In genomic region chr5:121948302-121949049, GRCm38 (mm10) we compare ENCODE assay signal across 8 mouse cellular contexts.
DNase-seq lines count a peak whose midpoint lies in the region; ATAC-seq and TF ChIP-seq lines count a peak whose summit lies in the region.

No protein-coding gene starts in this region.

- 3% methylated on average over 44 of the region's 44 CpGs for WGBS in lung, embryonic 14.5 days
- 4% methylated on average over 44 of the region's 44 CpGs for WGBS in heart, embryonic 13.5 days
- 2% methylated on average over 44 of the region's 44 CpGs for WGBS in kidney, postnatal 0 days
- WGBS in stomach, embryonic 15.5 days = 3% methylated on average over 44 of the region's 44 CpGs

- peak; percentile 93 for DNase-seq in lung, embryonic 14.5 days
- DNase-seq in lung, adult 18-20 months = no peak
- DNase-seq in embryo, embryonic 10.5 days (ENCODE audit: low spot score) = peak; percentile 85
- peak; percentile 81 for DNase-seq in kidney, postnatal 0 days (ENCODE audit: low spot score)
- DNase-seq in lung, postnatal 14 days = peak; percentile 49
- DNase-seq in urinary bladder, adult 2 months (ENCODE audit: low spot score) = no peak

- no peak; the same call in 1 of the 2 replicates for TF ChIP-seq CTCF in lung, embryonic 14.5 days (IDR thresholded peaks at IDR 0.05; ENCODE audit: low read depth)
- TF ChIP-seq CTCF in kidney, postnatal 0 days (IDR thresholded peaks at IDR 0.05; ENCODE audit: low read depth) = peak; percentile 13; the same call in 1 of the 2 replicates

- H3K4me3 ChIP-seq in lung, embryonic 14.5 days (ENCODE audit: low read depth, low read length) = peak overlapping the region; percentile 28
- peak overlapping the region; percentile 48 for H3K4me3 ChIP-seq in heart, embryonic 13.5 days
- H3K4me3 ChIP-seq in kidney, postnatal 0 days (replicated peaks; ENCODE audit: low read depth, low read length) = peak overlapping the region; percentile 16
- peak overlapping the region; percentile 17 for H3K4me3 ChIP-seq in stomach, embryonic 15.5 days (replicated peaks)

- peak; percentile 78 for ATAC-seq in lung, embryonic 14.5 days (ENCODE audit: insufficient read depth)
- no peak for ATAC-seq in heart, embryonic 13.5 days (ENCODE audit: extremely low read depth, insufficient number of reproducible peaks, low FRiP score, low TSS enrichment)
- no peak for ATAC-seq in kidney, postnatal 0 days (replicated peaks; ENCODE audit: low FRiP score, low read depth)
- peak; percentile 56; the same call in 1 of the 2 replicates for ATAC-seq in stomach, embryonic 15.5 days (ENCODE audit: insufficient read depth, low FRiP score, low read depth)

- peaks cover 5% of the 10 kb centered on the region; the same call in 1 of the 2 replicates for H3K27me3 ChIP-seq in lung, embryonic 14.5 days (ENCODE audit: insufficient read depth, low read length)
- H3K27me3 ChIP-seq in heart, embryonic 13.5 days (replicated peaks) = peaks cover 10% of the 10 kb centered on the region
- no peaks in the 10 kb centered on the region for H3K27me3 ChIP-seq in kidney, postnatal 0 days (ENCODE audit: insufficient read depth, low read length)
- 0 out of 2 replicates have a peak, but pooled peaks cover 8% of the 10 kb centered on the region for H3K27me3 ChIP-seq in stomach, embryonic 15.5 days (replicated peaks)

- H3K36me3 ChIP-seq in lung, embryonic 14.5 days (ENCODE audit: insufficient read depth) = no peaks in the 10 kb centered on the region
- no peaks in the 10 kb centered on the region for H3K36me3 ChIP-seq in heart, embryonic 13.5 days
- no peaks in the 10 kb centered on the region for H3K36me3 ChIP-seq in kidney, postnatal 0 days (ENCODE audit: insufficient read depth, low read length)
- no peaks in the 10 kb centered on the region for H3K36me3 ChIP-seq in stomach, embryonic 15.5 days

- H3K4me1 ChIP-seq in lung, embryonic 14.5 days (ENCODE audit: insufficient read depth) = peaks cover 10% of the 10 kb centered on the region; the same call in 1 of the 2 replicates
- H3K4me1 ChIP-seq in heart, embryonic 13.5 days = peaks cover 46% of the 10 kb centered on the region
- H3K4me1 ChIP-seq in kidney, postnatal 0 days (replicated peaks; ENCODE audit: insufficient read depth, low read length) = peaks cover 6% of the 10 kb centered on the region; the same call in 1 of the 2 replicates
- peaks cover 17% of the 10 kb centered on the region for H3K4me1 ChIP-seq in stomach, embryonic 15.5 days

- H3K27ac ChIP-seq in lung, embryonic 14.5 days (ENCODE audit: low read depth) = peak overlapping the region; percentile 20; the same call in 1 of the 2 replicates
- H3K27ac ChIP-seq in heart, embryonic 13.5 days (replicated peaks) = peak overlapping the region; percentile 43
- H3K27ac ChIP-seq in kidney, postnatal 0 days = no peak overlapping the region
- H3K27ac ChIP-seq in stomach, embryonic 15.5 days = peak overlapping the region; percentile 35; the same call in 1 of the 2 replicates

- no peaks in the 10 kb centered on the region for H3K9me3 ChIP-seq in lung, embryonic 14.5 days (ENCODE audit: low read depth, low read length)
- H3K9me3 ChIP-seq in heart, embryonic 13.5 days = no peaks in the 10 kb centered on the region
- H3K9me3 ChIP-seq in kidney, postnatal 0 days (replicated peaks; ENCODE audit: low read length) = no peaks in the 10 kb centered on the region
- no peaks in the 10 kb centered on the region for H3K9me3 ChIP-seq in stomach, embryonic 15.5 days

- H3K4me2 ChIP-seq in lung, embryonic 14.5 days = peak overlapping the region; percentile 66
- H3K4me2 ChIP-seq in heart, embryonic 13.5 days = peak overlapping the region; percentile 74
- H3K4me2 ChIP-seq in kidney, postnatal 0 days (ENCODE audit: low read length) = peak overlapping the region; percentile 55
- H3K4me2 ChIP-seq in stomach, embryonic 15.5 days = peak overlapping the region; percentile 58

- peak overlapping the region; percentile 23; the same call in 1 of the 2 replicates for H3K9ac ChIP-seq in lung, embryonic 14.5 days
- H3K9ac ChIP-seq in heart, embryonic 13.5 days = peak overlapping the region; percentile 70
- H3K9ac ChIP-seq in kidney, postnatal 0 days (ENCODE audit: low read depth, low read length) = no peak overlapping the region
- no peak overlapping the region for H3K9ac ChIP-seq in stomach, embryonic 15.5 days

Comparison
In these comparisons a context has a peak if more than half of its experiments do, and no peak if none do; other contexts are left out.
1. DNase-seq: peak in lung, embryonic 14.5 days (single experiment), embryo, embryonic 10.5 days (single experiment), kidney, postnatal 0 days (single experiment) and lung, postnatal 14 days (single experiment); none in lung, adult 18-20 months (0 of 2) and urinary bladder, adult 2 months (single experiment).
2. ATAC-seq: peak in lung, embryonic 14.5 days (single experiment) and stomach, embryonic 15.5 days (single experiment); none in heart, embryonic 13.5 days (single experiment) and kidney, postnatal 0 days (single experiment).
3. H3K9ac ChIP-seq: peak in lung, embryonic 14.5 days (single experiment) and heart, embryonic 13.5 days (single experiment); none in kidney, postnatal 0 days (single experiment) and stomach, embryonic 15.5 days (single experiment).
4. Peak in every context shown above with its lines, with median percentiles within 50 percentile points of each other: H3K4me2 ChIP-seq and H3K4me3 ChIP-seq.